Mouse (Mus musculus) testis, adult 2 months (tissue): ENCODE data around the gene Opcml. TPM values are rescaled to one million over a fixed set of nuclear protein-coding genes. Genes with fewer than 3 reads are reported as not detected.

Experiments
- H3K27ac ChIP-seq: fragments of 200-500 bp; 2 replicates; pipeline ENCODE4 v1.5.1; 2012; ENCODE audit warnings: low read depth, low read length; ENCODE audit not compliant: control insufficient read depth, insufficient read depth
- H3K27me3 ChIP-seq: fragments of 200-500 bp; 2 replicates; pipeline ENCODE4 v1.6.1; 2012; ENCODE audit warnings: mild to moderate bottlenecking, low read length, moderate library complexity; ENCODE audit not compliant: control insufficient read depth, insufficient read depth
- H3K36me3 ChIP-seq: fragments of 200-500 bp; 2 replicates; pipeline ENCODE4 v1.6.1; 2012; ENCODE audit warnings: mild to moderate bottlenecking, low read length; ENCODE audit not compliant: control insufficient read depth, insufficient read depth
- H3K4me1 ChIP-seq: fragments of 200-500 bp; 2 replicates; pipeline ENCODE4 v1.6.1; 2012; ENCODE audit warnings: low read length; ENCODE audit not compliant: control insufficient read depth, insufficient read depth
- H3K4me3 ChIP-seq: fragments of 200-500 bp; 2 replicates; pipeline ENCODE4 v1.5.1; 2012; ENCODE audit warnings: low read depth, mild to moderate bottlenecking, low read length, moderate library complexity, mixed read lengths; ENCODE audit not compliant: control insufficient read depth
- CTCF ChIP-seq: fragments of 200-500 bp; IDR thresholded peaks from 2 replicates; pipeline ENCODE4 v1.5.1; 2012; ENCODE audit warnings: low read depth, mild to moderate bottlenecking, inconsistent platforms, low read length, moderate library complexity; ENCODE audit not compliant: control insufficient read depth, insufficient read depth, insufficient replicate concordance
- POLR2A ChIP-seq: fragments of 200-500 bp; IDR thresholded peaks from 2 replicates; pipeline ENCODE4 v1.6.1; 2012; ENCODE audit warnings: low read depth, mild to moderate bottlenecking, inconsistent platforms, low read length, moderate library complexity; ENCODE audit not compliant: control insufficient read depth
- polyA plus RNA-seq: library from polyadenylated mRNA; depleted of rRNA; stranded (reverse); fragments of >200 nt; gene quantifications from 2 replicates; pipeline ENCODE4 v1.2.3, GENCODE M21; 2012

Gene Opcml
- polyA plus RNA-seq, 1 experiment, result 0.62 TPM

GRCm38 (mm10) chr9:27804461-27804860, 13.9 kb downstream of the Opcml start:
- Histone ChIP-seq H3K4me3 (no peak overlapping the region), H3K27ac (no peak overlapping the region), H3K36me3 (no peaks in the 10 kb centered on the region), H3K4me1 (no peaks in the 10 kb centered on the region), H3K27me3 (no peaks in the 10 kb centered on the region)
- no peak for TF ChIP-seq POLR2A

DNA sequence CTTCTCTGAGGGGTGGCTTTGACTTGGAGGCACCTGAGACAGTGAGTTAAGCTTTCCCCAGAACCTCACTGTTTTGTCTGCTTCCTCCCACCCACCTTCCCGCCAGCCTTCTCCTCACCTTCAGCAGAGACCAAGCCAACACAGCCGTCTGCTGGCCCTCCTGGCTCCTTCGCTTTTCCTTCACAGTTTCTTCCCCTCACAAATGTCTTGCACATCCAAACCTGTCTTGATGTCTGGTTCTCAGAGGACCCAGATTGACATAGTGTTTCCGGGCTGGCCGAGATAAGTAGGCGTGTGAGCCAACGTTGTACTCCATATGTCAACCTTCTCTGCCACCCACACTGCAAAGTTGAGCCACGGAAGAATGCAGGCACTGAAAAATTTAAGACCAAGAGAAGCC, 19.2 kb downstream of the Opcml start:
- no peaks in the 10 kb centered on the region for H3K27me3 ChIP-seq
- no peaks in the 10 kb centered on the region for H3K4me1 ChIP-seq
- TF ChIP-seq POLR2A (no peak), CTCF (no peak)
- no peaks in the 10 kb centered on the region for H3K36me3 ChIP-seq
- H3K4me3 ChIP-seq, result no peak overlapping the region
- H3K27ac ChIP-seq, result no peak overlapping the region

DNA sequence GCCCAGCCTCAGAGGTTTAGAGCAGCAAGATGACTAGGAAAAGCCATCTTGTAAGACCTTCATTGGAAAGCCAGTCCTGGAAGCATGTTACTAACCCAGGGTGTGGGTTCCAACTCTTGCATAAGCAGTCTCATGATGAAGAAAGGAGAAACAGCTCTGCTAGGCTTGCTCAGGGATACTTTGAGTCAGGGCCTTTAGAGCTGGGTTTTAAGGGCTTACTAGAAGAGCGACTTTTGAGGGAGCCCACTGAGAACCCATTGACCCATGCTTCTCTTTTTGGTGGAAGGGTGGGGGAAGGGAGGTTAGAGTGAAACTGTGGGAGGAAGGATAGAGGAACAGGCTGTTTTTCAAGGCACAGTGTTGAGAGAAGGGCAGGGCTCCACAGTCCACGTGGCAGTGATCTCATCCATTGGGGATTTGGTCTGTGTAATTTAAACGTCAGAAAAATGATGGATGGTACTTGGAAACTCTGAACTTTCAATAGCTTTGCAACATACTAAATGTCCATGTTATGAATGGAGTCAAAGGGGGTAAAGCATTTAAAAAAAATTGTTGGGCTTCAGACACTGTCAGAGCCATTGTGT, 22.7 kb downstream of the Opcml start:
- no peak overlapping the region for H3K4me3 ChIP-seq
- no peak overlapping the region for H3K27ac ChIP-seq
- no peaks in the 10 kb centered on the region for H3K4me1 ChIP-seq
- no peak for TF ChIP-seq POLR2A
- no peaks in the 10 kb centered on the region for H3K27me3 ChIP-seq
- no peaks in the 10 kb centered on the region for H3K36me3 ChIP-seq

DNA sequence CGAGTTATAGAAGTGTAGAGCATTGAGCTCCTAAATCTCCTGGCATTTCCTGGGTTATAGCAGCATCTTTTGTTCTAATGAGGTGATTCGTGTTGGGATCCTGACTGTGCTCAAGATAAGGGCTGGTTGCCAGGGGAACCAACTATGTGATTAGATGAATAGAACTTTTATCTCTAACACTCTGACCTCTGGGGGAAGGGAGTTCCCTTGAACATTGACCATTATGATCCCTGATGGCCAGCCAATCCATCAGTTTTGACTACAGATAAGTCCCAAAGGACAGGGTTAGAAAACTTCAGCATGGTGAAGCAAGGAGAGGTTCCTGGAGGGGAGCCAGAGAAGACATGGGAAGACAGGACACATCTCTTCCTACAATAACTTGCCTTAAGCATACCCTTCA, 23.6 kb downstream of the Opcml start:
- no peaks in the 10 kb centered on the region for H3K4me1 ChIP-seq
- no peak for TF ChIP-seq POLR2A
- no peak for TF ChIP-seq CTCF

DNA sequence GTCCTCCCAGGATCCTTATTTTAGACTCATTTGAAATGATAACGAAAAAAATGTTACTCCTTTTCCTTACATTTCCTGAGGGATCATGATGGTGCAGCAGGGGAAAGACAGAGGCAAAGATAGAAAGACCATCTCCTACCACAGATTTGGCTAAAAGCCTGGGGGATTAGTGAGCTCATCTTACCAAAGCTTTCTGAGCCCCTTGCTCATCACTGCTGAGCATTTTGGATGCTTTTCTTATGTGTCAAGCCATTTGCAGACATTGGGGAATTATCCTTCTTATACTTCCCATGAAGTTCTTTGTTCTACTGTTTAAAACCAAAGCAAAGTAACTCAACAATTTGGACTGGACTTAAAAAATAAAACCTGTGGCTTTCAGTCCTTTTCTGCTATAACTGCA, 30.6 kb downstream of the Opcml start:
- TF ChIP-seq CTCF (no peak), POLR2A (no peak)
- no peaks in the 10 kb centered on the region for H3K27me3 ChIP-seq
- H3K36me3 ChIP-seq, result no peaks in the 10 kb centered on the region
- H3K4me1 ChIP-seq, result no peaks in the 10 kb centered on the region
- no peak overlapping the region for H3K27ac ChIP-seq
- no peak overlapping the region for H3K4me3 ChIP-seq

More for the DNA sequence above, 23.6 kb downstream of the Opcml start:
- no peaks in the 10 kb centered on the region for H3K27me3 ChIP-seq
- H3K36me3 ChIP-seq, result no peaks in the 10 kb centered on the region
- no peak overlapping the region for H3K4me3 ChIP-seq
- H3K27ac ChIP-seq, result no peak overlapping the region

GRCm38 (mm10) chr9:27822681-27823080, 32.1 kb downstream of the Opcml start:
- H3K4me3 ChIP-seq, result no peak overlapping the region
- TF ChIP-seq POLR2A (no peak), CTCF (no peak)
- no peaks in the 10 kb centered on the region for H3K27me3 ChIP-seq

GRCm38 (mm10) chr9:27824424-27824823, 33.8 kb downstream of the Opcml start:
- TF ChIP-seq CTCF, result no peak
- TF ChIP-seq POLR2A, result no peak
- Histone ChIP-seq H3K36me3 (no peaks in the 10 kb centered on the region), H3K27me3 (no peaks in the 10 kb centered on the region), H3K27ac (no peak overlapping the region), H3K4me1 (no peaks in the 10 kb centered on the region), H3K4me3 (no peak overlapping the region)

More at GRCm38 (mm10) chr9:27822681-27823080, 32.1 kb downstream of the Opcml start:
- Histone ChIP-seq H3K4me1 (no peaks in the 10 kb centered on the region), H3K27ac (no peak overlapping the region), H3K36me3 (no peaks in the 10 kb centered on the region)

DNA sequence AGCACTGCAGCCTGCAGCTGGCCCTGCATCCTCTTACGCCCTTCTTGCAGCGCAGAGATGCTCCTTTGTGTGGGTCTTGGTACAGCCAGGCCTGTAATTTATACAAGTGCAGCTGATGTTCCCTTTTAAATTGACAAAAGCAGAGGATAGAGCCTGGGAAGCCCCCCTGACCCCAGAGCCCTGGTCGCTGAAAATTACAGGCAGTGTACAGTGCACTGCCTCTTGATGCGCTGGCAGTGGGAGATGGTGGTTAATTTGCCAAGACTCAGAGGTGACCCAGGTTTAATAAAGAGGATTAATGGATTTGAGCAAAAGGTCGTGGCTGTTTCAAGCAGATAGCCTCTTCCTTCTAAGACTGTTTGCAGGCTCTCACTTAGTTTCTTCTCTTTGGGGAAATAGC, 39.9 kb downstream of the Opcml start:
- H3K36me3 ChIP-seq, result no peaks in the 10 kb centered on the region
- H3K4me3 ChIP-seq, result no peak overlapping the region
- TF ChIP-seq CTCF, result no peak
- TF ChIP-seq POLR2A, result no peak
- H3K27me3 ChIP-seq, result no peaks in the 10 kb centered on the region
- H3K27ac ChIP-seq, result no peak overlapping the region
- H3K4me1 ChIP-seq, result no peaks in the 10 kb centered on the region
